Mouse (Mus musculus): ENCODE measurements around the gene Nos1ap.

Nos1ap gene

DNA sequence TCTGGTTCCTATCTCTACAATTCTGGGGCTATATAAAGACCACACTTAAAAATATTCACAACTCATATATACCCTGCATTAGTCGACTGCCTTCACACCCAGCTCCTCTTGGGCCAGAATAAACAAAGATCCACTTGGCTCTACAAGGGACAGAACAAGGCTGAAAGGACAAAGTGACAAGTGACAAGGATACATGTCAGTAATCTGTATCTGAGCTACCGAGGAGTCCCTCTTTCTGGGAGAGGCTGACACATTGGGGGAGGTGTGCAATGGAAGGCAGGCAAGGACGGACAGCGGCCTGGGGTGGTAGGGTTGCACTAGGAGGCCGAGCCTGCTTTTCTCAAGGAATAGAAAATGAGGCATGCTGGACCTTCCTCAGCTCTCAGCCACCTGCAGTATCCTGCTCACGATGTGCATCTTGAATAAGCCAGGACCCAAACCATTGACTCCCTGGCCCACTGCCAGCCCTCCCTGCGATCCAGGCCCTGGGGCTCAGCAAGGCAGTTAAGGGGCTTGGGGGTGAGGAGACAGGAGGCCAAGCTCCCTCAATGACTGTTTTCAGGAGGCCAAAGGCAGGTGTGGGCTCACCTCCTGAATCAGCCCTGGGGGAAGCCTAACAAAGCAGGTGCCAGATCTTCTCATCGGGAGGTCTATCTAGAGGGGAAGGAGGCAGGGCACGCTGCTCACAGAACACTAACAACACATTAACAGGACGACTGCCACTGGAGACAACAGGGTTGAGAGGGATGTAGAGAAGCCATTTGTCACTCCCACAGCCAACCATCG, 87.0 kb downstream of the Nos1ap start:
- in situ Hi-C loops (cut with MseI, MboI): no loop called here

DNA sequence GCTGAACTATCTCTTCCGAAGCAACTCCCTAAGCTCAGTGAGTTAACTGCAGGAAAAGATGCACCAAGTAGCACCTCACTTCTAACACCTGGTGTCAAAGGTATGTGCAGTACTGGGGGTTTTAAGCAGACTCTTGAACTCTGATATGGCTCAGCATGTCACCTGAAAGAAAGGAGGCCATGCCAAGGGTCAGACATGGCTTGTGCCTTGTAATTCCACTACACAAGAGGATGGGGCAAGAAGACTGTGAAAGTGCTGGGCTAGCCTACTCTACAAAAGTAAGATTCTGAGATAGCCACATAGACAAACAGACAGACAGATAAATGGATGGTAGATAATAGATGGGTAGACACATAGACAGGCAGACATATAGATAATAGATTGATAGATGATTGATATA, 87.7 kb downstream of the Nos1ap start:
- in situ Hi-C loops (cut with MseI, MboI): no loop called here

DNA sequence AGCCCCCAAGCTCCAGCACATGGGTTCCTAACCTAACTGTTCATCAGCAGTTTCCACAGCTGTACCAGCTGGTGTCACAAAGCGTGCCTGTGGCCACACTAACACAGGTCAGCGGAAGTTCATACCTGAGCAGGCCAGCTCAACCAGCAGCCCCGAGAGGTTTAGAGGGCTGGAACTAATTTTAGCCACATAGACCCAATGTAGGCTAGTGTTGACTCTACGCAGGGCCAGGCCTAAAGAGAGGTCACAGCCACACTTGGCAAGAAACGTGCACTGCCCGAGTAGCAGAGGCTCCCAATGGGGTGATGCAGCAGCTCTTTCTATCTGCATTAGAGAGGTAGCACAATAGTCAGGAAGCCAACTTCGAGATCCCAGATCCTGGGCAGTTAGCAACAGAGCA, 88.1 kb downstream of the Nos1ap start:
- in situ Hi-C loops (cut with MseI, MboI): no loop called here

DNA sequence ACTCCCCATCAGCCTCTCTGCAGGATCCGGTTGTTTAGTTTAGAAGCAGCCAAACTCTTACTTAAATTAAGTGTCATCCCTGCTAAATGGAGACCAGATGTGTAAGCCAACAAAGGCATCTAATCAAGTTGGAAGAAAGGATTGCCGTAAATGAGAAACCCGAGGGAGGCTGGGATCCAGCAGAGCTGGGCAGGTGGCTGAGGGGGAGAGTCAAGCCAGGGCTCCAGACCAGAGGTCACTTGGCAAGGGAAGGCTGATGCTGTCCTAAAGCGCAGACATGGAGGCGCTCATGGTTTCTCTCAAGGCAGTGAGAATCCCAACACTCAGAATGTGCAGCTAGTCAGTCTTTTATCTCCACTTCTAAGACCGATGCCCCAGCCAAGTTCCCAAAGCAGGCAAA, 89.8 kb downstream of the Nos1ap start:
- in situ Hi-C loops (cut with MseI, MboI): no loop called here

DNA sequence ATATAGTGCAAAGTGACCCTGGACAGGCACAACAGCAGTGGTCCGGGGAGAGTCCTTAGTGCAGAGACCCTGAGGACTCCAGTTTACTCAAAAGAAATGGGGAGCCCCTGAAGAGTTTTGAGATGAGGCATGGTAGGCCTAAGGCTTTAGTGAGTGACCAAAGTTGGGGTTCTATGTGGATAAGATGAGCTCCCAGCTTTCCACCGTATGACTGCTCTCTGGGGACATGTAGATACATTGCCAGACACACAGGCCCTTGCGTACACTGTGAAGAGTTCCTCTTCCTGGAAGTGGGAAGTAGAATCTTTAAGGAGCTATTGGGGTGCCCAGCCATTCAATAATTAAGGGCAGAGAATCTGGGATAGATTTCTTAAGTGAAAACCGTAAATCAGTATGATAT, 90.2 kb downstream of the Nos1ap start:
- in situ Hi-C loops (cut with MseI, MboI): no loop called here

DNA sequence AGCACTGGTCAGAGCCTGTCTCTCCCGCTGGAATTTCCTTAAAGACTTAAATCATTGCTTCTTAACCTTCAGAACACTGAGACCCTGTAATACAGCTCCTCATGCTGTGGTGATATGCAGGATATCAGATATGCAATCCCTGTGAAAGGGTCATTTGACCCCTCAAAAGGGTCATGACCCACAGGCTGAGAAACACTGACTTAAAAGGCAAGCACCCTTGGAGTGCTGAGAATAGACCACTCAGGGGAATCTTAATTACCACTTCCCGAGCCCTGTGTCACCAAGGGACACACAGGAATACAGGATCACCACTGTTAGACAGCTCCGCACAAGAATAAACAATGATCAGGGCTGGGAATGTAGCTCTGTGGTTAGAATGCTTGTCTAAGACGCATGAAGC, 91.0 kb downstream of the Nos1ap start:
- in situ Hi-C loops (cut with MseI, MboI): no loop called here

DNA sequence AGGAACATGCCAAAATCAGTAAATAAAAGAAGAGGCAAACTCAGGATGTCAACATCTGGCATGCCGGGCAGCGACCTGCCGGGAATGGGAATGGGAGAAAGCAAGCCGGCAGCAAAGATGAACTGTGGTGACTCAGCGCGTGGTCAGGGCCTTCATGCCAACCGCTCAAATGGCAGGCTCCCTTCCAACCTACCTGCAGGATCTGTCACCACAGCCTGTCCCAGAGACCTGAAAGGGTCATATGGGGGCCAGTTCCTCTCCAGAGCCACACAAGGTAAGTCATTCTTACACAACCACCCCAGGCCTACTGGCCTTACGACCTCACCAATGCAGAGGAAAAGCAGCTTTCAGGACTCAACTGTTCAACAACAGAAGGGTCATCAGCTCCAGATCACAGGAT, 93.4 kb downstream of the Nos1ap start:
- in situ Hi-C loops (cut with MseI, MboI): no loop called here

DNA sequence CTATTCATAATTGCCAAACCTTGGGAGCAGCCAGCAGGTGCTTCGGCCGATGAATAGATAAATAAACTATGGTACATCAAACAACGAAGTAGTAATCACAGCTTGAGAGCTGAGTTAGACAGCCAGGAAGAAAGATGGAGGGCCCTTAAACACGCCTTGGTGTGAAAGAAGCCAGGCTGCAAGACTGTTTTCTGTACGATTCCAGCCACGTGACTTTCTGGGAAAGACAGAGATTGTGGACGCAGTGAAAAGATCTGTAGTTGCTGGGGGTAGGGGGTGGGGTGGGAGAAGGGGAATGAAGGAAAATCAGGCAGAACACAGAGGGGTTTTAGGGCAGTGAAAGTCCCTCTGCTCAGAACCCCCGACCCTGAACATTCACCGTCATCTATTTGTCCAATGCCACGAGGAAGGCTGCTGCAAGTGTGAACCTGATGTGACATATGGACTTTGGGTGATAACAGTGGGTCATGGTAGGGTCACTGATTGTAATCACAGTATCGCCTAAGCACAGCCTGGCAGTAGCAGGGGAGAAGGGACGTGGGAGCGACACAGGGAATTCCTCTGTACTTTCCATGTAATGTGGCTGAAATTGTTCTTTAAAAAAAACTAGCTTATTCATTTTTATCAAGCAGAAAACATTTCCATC, 94.0 kb downstream of the Nos1ap start:
- in situ Hi-C loops (cut with MseI, MboI): no loop called here

DNA sequence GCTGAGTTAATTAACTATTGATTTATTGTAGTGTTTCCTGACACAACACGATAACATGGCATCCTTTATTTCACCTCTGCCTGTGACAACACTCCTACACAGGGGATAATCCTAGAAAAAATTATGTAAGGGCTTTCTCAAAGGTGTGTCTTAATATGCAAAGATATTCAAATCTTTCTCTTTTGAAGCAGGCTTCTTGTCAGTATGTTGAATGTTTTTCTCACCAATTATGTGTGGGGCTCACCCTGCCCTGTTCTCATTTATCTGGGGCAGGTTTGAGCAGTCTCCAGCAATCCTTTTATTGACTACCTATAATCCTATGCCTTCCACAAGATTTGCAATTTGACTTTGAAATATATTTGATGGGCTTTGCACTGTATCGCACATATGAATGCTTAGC, 97.1 kb downstream of the Nos1ap start:
- in situ Hi-C loops (cut with MseI, MboI): no loop called here

DNA sequence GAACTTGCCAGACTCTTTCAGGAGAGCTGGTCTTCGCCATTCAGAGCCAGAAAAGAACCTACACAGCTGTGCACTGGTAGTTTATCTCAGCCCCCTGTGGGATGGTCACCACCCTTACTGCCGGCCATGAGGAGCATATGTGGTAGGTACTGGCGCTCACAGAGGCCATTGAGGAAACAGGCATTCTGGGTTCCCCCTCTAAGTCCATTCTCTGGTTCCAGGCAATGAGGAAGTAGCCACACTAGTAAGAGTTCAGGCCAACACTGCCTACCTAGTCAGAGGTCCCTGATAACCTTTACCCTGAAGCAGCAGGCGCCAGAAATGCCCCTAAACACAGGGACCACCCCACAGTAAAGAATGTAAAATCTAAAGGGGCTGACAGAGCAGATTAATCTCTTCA, 97.6 kb downstream of the Nos1ap start:
- in situ Hi-C loops (cut with MseI, MboI): no loop called here

DNA sequence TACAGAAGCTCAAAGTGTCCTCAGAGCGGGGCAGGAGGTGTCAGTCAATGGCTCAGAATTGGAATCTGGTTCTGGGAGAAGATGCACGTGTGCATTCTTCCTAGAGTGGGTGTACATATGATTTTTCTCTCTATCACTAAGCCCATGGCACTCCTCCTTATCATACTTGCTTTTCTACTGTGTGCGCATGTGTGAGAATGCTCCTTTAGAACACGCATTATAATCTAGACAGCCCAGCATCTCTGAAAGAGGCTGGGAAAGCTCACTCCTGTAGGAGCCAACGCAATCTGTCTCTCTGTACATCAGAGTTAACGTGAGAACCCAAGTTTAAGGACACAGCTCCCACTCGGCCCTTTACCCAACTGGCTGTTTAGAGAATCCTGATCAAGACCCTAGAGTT, 99.7 kb downstream of the Nos1ap start:
- in situ Hi-C loops (cut with MseI, MboI): no loop called here

DNA sequence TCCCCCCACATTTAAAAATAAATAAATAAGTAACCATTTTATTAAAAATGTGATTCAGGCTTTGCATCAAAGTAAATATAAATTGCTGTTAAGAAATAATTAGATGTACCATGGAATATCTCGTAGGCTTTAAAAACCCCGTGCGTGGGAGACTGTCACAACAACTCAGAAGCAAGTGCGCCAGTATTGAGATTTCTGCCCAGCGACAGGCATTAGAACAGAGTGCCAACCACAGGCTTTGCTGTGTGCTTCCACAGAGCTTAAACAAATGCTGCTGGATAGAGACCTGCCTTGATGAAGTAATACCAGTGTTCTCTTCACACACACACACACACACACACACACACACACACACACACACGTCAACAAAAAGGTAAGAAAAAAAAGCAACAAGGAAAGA, 100.2 kb downstream of the Nos1ap start:
- in situ Hi-C loops (cut with MseI, MboI): no loop called here

DNA sequence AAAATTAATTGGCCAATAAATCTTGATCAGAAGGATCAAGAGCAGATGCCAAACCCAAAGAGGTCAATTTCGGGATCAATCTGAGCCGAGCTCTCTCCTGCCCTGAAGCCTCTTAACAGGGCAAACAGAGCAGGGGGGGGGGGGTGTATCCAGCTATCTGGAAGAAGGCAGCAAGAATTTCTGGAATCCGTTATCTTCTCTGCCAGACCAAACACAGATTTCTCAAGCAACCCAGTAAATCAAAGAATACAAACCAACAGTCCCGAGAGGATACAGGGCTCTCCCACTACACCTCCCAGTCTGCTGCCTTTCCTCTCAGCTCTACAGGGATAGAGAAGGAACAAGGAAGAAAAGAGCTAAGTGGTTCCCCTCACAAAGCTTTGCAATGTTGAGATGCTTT, 104.5 kb downstream of the Nos1ap start:
- in situ Hi-C loops (cut with MseI, MboI): no loop called here

DNA sequence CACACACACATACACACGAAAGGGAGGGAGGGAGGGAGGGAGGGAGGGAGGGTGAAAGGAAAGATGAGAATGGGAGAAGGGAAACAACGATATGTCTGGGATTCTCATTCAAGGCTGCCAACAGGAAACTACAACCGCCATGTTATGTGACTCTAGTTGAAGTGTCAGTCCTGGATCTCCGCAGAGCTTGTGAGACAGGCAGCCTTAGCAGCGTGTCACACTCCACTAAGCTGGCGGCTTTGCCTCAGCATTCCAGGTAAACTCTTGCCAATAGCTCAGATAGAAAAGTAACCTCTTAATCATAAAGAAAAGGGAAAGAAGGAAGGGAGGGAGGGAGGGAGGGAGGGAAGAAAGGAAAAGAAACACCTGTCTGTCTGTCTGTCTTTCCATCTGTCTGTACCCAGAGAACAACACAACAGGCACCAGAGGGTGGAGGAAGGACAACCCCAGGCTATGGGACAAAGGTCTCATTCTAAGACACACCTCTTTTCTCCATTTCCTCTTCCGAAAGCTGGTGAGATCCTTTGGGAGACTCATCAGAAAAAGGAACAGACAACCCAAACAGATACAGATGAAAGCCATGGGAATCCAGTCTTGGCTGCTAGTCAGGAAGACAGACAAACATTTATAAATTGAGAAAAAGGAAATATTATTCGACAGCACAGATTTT, 107.3 kb downstream of the Nos1ap start:
- in situ Hi-C loops (cut with MseI, MboI): no loop called here

DNA sequence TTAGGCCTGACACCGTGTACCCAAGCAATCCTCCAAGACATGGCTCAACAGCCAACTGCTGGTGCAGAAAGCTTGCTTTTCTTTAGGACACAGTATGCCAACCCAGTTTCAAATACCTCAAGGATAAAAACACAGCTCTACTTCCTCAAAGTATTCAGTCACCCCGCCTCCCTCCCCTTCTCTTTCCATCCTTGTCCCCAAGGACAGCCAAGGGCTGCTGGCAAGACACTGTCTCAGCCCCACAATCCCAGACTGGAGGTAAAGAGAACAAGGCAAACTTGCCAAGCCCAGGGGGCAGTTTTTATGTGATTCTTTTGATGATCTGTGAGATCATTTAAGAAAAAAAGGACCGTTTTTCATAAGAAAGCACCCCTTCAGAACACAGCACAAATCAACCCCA, 108.6 kb downstream of the Nos1ap start:
- in situ Hi-C loops (cut with MseI, MboI): no loop called here

DNA sequence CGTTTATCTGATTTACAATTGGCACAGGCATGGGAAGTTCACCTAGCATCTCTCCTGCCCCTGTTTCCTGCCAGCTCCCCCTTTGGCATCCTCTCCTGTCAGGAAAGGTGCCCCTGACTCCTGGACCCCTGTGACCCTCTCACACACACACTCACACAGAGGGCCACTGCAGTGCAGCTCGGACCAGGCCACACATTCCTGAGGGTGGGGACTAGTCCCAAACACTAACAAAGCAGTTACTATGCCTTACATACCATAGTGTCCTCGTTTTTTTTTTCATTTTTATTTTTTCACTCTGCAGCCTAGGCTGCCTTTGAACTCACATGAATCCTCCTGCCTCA, 110.2 kb downstream of the Nos1ap start:
- in situ Hi-C loops (cut with MseI, MboI): no loop called here

DNA sequence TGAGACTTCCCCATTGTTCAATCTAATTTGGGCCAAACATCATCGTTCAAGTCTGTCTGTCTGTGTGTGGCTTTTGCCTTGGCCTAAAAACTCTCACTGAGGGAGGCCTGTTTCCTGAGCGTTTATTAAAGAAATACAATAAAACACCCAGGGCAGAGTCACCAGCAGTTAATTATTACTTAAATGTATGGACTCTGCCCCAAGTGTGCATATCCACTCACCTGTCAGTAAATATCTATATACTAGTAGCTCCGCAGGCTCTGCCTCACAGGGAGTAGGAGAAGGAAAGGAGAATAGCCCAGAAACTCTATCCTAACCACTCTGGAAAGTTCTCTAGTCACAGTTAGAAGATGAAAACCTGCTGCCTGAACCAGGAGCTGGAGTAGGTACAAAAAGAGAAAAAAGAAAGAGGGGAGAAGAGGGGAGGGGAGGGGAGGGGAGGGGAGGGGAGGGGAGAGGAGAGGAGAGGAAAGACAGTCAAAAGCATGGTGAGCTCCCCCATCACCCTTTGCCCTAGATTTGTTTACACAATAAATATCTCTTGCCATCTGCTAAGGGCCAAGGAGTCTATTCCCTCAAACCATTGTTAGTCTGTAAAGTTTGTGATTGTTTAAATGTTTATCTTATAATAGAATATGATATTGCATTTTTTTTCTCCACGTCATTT, 110.7 kb downstream of the Nos1ap start:
- in situ Hi-C loops (cut with MseI, MboI): no loop called here

DNA sequence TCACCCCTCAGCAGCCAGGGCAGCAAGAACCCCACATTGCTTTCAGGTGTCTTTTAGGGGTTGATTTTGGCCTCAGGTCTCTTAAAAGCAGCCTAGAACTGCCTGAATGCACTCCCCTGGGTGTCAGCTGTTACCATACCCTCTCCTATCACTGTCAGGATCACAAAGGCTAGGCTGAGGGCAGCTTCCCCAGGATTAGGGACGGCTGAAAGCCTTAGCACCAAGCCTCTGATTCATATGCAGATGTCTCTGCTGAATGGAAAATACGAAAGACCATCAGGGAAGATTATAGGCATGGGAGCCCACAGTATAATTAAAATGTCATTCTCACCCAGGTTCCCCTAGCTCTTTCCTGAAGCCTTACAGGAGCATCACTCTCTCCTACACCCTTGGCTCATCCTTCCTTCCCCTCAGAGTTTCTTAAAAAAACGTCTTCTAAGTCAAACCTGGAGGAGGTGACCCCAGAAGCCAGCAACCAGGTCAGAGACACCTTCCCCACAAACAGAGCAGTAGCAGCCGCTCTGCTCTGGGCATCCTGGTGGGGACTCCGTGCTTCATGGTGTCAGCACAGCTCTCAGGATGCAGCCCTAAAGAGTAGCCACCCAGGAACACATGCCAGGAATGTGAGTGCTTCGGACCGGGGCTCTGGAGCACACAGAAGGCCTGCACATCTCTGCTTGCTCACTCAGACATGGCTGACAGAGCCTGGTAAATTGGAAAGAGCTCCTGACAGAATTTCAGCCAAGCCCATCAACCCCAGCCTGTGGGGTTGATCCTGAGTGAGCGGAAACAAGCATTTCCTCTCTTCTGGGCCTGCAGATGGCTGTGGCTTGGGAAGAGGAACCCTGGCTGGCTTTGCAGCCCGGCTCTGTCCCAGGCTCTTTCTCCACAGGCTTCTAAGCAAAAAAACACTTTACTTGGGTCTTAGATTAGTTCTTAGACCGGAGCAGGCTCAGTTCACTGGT, 111.7 kb downstream of the Nos1ap start:
- in situ Hi-C loops (cut with MseI, MboI): no loop called here

DNA sequence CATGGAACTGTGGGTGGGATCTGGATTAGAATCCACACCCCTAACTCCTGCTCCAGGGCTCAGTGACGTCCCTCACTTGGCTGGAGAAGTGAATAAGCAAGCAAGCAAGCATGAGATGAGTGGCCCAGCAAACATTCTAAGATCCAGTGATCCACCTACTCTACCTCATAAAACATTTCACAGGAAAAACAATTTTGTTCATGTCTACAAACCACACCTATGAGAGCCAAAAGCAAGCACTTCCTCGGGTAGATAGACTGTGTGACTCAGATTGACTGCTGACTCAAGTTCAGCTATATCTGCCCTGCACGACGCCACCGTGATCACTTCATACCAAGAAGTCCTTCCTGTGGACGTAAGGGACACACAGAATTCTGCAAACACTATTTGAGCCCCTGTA, 116.2 kb downstream of the Nos1ap start:
- in situ Hi-C loops (cut with MseI, MboI): no loop called here

DNA sequence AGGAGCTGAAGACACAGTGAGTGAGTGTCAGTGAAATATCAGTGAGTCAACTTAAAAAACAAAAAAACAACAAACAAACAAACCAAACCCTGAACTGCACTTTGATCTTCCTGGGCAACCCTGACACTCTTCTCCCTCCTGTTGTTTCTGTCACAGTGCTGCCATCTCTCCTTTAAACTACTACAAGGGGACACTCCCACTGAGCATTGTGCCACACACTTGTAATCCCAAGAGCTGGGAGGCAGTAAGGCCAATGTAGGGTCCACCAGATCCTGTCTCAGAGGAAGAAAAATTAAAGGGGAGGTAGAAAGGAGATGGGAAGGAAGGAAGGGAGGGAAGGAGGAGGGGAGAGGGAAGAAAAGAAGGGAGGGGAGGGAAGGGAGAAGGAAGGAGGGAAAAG, 116.8 kb downstream of the Nos1ap start:
- in situ Hi-C loops (cut with MseI, MboI): no loop called here

Data from mouse trophoblast stem cell (cell line).